Mouse (Mus musculus) lung, postnatal 36 days (tissue): ENCODE measurements around the gene Gucy2c.

Experiments
- DNase-seq: peaks from one replicate; pipeline ENCODE4 v3.0.0; 2022; ENCODE audit warnings: mixed read lengths

Gene Gucy2c

DNA sequence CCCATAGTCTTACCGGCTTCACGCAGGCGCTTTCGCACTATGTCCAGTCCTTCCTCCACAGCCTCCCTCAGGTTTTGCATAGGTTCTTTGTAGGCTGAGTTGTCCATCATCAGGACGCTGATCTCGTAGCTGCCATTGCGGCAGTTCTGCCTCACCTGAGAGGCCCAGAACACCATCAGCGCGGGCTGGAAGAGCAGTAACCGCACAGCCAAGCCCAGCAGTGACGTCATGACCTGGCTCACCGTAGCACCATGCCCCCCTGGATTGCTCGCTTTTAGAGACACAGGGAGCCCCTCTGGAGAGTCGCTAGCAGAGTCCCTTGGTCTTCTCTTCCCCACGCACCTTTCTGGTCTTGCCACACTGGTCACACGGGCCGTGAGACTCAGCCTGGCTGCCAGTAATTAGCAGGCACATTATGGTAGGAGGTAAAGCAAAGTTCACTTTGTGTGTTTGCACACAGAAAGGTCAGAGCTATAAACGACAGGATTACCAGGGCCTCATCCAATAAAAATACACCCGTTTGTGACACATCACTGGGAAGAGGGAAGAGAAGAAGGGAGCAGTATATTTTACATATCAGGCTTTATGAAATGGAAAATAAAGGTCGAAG lies at the start of gene Gucy2c:
Gucy2c (minus strand) TSS at position 389 of the 610 bp plus-strand sequence.
- DNase-seq, result no peak

DNA sequence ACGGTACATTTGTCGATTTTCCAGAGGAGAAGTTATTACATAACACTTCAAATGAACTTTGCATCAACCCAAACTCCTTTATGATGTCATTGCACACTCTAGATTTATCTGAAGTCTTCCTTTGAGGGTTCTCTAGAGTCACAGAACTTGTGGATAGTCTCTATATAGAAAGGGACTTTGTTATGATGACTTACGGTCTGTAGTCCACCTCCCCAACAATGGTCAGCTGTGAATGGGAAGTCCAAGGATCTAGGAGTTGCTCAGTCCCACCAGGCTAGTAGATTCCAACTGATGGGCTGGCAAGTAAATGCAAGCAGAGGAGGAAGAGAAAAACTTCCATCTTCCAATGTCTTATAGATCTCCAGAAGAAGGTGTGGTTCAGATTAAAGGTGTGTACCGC lies 47.1 kb upstream of the Gucy2c start:
- DNase-seq, result no peak

DNA sequence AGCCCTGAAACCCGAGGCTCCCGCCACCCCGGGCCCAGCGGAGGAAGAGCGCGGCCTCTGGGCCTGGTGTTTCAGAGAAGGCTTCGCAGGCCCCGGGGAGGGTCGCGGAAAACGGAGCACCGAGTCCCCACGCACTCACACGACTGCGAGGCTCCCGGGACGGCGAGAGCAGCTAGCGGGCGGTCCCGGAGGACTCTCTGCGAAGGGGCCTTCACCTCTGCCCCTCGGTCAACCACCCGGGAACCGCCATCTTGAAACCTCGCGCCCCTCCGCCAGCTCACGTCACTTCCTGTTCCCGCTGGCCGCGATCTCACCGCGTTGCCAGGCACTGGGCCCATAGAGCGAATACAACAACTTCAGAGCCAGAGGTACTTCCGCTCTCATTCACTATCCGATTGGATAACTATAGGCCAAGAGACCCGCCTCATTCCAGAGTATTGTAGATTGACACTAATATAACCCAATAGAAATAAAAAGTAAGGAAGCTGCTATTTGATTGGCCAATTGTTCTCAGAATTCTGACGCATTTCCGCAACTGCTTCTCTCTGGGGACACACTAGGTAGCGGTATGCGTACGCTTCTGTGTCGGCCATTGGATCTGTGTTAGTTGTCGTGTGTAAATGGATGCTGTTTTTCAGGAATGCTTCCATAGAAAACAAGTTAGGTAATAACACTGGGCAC lies 46.5 kb upstream of the Gucy2c start, which contains the start of gene Wbp11:
Wbp11 (minus strand) TSS at position 353 of the 681 bp plus-strand sequence.
- DNase-seq, result peak; percentile 98

DNA sequence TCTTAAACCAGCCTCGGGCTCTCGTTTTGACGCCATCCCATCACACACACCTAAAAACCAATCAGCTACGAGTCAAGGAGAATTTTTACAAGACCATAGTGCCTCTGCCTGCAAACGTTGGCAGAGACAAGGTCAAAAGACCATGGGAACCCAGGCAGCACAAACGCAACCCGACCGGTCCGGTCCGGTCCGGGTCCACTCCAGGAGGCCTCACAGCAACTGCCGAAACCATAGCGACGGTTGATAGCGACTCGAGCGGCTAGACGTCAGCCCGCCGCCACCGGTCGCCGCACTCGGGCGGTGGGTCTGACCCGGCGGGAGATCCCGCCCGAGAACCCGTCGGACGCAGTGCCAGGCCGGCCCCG lies 45.9 kb upstream of the Gucy2c start, which contains the start of gene BC049715:
BC049715 (plus strand) TSS at position 111 of the 365 bp plus-strand sequence.
- peak; percentile 31 for DNase-seq

DNA sequence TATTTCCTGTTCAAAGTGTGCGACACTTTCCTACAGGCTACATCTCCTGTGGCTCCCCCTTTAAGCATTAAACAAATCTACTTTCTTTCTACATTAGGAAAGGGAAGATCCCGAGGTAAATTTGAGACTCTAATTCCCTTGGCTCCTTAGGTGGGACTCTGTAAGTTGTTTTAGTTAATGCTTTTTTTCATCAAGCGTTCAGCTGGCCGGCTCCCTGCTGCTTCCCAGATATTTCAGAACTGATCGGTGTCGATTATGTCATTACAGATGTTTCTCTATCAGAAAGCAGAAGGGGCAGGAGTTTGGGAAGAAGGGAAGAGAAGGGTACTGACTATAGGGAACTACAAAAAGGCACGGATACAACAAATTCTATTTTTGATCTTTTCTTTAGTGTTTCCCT lies 45.6 kb upstream of the Gucy2c start:
- no peak for DNase-seq

DNA sequence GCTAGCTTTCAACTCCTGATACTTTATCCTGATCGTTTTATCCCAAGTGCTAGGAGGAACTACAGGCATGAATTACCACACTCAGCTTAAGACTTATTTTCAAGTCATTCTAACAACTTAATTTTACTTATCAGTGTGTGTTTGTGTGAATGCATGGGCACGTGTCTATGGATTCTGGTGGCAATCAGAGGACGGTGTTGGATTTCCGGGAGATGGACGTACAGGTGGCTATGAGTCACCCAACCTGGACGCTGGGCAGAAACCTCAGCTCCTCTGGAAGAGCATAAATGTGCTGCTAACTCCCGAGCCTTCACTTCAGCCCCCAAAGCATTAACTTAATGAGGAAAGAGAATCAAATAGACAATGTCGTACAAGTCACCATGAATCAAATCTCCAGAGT lies 43.4 kb upstream of the Gucy2c start:
- DNase-seq, result no peak

DNA sequence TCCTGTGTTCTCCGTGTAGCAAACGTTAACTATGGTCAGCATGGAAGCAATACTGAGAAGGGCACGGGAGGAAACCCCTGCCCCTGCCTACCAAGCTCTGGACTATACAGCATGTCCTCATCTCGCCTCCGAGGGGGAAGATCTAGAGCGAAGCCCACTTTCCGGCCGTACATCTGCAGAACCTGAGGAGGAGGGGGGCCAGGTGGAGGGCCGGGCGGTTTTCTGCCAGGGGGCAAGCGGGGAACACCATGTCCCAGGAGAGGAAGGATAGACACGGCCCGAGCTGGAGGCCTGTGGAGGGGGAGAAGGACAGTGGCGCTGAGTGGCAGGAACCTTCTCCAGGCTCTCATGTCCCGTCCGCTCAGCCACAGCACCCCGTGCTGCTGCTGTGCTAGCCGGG lies 39.5 kb upstream of the Gucy2c start:
- no peak for DNase-seq

DNA sequence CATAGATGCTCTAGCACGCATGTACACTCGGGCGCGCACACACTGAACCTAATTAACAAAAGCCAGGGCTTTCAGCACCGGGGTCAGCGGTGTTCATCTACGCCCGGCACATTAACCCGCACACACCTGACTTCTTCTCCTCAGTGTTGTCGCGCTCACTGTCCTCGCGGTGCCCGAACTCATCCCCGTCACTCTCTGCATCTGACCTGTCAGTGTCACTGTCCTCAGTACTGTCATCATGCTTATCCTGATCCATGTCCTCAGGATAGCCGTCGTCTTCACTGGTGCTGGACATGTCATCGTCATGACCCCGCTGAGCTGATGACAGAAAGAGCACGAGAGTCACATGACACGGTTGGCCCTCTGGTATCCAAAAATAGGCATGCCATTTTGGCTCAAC lies 38.8 kb upstream of the Gucy2c start:
- DNase-seq, result no peak

DNA sequence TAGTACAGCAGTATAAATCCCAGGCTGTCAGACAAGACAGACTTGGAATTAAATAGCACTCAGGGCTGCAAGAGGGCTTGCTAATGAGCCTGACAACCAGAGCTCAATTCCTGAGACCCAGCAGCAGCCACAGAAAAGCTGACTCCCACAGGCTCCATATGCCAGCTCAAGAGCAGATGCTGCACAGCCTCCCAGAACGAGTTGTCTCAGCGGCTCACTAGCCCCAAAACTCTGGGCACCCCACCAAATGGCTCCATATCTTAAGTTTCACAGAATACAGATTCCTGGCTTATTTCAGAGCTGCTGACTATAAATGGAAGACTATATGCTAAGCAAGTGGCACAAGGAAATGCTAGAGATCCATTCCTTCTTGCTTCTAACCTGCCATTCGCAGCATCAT lies 36.0 kb upstream of the Gucy2c start:
- no peak for DNase-seq

DNA sequence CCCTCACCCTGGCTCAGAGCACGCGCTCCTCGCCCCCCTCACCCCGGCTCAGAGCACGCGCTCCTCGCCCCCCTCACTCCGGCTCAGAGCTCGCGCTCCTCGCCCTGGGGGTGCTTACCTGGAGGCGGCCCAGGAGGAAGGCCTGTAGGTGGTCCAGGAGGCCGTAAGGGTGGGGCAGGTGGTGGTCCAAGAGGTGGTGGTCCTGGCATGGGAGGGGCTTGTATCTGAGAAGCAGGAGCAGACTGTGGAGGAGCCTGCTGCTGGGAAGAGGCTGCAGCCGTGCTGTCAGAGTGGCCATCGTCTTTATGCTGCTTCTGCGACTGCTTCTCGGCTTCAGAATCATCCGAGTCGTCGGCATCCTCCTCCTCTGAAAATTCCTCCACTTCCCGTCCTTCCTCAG lies 35.3 kb upstream of the Gucy2c start:
- no peak for DNase-seq

DNA sequence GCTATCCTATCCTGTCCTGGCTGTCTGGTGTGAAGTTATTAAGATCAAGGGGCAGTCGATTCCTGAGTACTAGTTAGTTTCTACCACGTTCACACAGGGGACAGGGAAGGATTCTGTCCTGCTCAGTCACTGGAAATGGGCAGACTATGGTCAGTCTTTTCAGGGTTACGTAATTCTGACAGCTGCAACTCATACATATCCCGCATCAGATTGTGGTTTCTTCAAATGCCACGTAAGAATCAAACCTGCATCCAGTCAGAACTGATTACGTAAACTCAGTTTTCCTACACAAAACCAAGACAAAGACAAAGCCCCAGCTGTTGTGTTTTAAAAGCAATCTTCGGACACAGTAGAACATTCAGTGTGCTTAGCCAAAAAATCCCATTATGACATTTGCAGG lies 33.8 kb upstream of the Gucy2c start:
- DNase-seq, result no peak

DNA sequence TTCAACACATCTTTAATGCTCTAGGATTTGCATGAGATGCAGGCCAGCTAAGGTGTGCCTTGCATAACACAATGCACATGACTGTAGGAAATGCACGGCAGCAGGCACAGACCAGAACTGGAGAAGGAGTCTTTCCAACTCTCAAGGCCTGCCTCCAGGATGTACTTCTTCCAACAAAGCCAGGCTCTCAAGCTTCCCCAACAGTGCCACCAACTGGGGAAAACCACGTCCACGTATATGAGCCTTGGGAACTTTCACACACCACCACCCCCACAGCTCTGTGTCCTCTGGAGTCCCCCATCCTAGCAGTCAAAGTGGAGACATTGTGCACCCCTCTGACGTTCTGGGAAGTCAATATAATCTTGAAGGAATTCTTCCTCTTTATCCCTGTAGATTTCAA lies 31.6 kb upstream of the Gucy2c start:
- peak; percentile 58 for DNase-seq

DNA sequence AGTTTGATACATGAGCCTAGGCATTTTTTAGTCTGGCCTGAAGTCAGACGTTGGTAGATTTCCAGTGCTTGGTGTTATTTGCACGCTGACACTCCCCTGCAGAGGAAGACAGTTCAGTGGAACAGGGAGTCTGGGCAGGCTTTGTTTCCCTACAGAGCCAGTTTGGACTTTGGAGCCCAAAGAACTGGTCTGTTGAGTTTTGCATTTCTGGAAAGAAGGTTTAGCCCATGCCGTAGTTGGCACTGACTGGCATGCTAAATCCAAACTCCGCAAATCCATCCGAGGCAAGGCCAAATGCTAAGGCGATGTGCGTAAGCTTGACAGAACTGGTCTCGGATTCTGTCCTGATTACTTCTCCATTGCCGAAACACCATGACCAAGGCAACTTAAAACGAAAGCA lies 29.6 kb upstream of the Gucy2c start:
- DNase-seq, result no peak

DNA sequence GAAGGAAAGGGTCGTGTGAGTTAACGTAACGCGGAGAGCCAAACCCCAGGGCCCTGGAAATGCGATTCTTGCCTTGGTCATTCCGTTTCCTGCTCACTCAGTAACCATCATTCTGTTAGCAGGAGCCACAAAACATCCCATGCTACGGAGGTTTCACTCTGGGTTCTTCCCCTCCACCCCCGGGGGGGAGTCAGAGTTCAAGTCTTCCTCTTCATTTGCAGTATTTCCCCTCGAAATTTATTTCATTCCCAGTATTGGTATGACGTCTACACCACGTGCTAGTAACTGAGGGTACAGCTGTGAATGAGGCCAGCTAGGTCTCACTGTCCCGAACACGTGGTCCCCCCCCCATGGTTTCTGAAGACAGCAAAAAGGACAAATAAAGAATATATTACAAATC lies 28.1 kb upstream of the Gucy2c start:
- no peak for DNase-seq

DNA sequence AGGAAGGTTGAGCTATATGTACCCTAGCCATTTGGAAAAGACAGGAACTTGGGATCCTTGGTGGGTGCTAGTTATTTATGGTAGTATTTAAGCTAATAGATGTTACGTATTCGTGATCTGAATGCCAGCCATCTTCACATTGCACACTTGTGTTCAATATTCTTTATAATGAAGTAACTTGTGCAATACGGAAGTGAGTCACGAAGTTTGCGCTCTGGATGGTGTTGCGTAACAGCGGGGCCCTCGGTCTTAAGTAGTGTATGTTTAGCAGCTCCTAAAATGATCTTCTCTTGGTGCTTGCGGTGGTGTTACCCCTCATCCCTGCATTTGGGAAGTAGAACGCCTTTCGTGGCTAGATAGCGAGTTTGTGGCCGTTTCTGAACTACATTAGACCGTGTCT lies 27.5 kb upstream of the Gucy2c start:
- peak; percentile 93 for DNase-seq

DNA sequence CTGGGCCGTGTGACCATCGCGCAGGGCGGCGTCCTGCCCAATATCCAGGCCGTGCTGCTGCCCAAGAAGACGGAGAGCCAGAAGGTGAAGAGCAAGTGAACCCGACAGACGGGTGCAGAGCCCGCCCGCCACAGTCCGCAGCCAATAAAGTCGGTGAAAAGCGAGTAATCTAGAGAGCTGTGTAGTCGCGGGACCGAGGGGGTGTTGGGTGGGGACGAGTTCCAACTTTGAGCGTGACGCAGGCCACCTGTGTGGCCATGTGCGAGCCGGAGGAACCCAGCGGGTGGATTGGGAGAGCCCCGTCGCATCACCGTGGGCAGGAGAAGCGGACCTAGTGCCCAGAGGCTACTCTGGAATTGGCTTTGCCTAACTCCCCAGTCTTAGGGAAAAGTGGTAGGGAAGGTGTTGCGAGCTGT lies 27.1 kb upstream of the Gucy2c start:
- peak; percentile 40 for DNase-seq

DNA sequence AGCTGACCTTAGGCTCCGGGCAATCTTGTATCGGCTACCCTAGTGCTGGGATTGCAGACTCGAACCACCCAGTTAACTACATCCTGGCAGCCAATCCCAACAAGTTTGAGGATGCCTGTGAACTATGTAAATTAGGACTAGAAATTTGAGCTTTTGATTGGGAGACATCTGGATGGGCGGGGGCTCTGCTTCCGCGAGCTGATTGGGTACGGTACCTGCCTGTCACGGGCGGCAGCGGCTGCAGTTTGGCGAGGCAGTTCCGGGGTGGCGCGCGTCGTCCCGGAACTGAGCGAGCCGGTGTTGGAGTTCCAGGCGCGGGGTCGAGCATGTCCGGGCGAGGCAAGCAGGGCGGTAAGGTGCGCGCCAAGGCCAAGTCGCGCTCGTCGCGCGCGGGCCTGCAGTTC lies 26.5 kb upstream of the Gucy2c start, which contains the start of gene H2afj:
H2afj (plus strand) TSS at position 231 of the 404 bp plus-strand sequence.
- peak; percentile 99 for DNase-seq

DNA sequence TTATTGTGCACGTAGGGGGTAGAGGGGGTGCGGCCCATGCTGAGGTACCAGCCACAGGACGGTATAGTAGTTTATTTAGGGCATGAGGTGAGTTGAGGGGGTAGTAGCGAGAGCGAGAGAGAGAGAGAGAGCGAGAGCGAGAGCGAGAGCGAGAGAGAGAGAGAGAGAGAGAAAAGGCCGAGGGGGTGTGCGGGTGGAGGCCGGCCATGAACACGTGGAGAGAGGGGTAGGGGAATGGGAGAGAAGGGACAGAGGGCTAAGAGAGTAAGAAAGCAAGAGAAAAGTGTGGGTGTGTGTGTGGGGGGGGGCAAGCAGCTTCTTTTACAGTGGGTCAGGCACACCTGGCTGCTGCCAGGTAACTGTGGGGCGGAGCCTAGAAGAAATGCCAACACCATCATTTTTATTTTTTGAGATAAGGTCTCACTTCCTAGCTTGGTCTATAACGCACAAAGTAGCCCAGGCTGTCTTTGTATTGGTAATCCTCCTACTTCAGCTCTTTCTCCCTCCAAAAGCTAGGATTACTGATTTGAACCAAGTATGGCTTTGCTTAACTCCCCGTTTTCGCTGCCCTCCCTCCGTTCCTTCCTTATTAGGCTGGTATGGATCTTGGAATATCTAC lies 25.9 kb upstream of the Gucy2c start:
- no peak for DNase-seq

DNA sequence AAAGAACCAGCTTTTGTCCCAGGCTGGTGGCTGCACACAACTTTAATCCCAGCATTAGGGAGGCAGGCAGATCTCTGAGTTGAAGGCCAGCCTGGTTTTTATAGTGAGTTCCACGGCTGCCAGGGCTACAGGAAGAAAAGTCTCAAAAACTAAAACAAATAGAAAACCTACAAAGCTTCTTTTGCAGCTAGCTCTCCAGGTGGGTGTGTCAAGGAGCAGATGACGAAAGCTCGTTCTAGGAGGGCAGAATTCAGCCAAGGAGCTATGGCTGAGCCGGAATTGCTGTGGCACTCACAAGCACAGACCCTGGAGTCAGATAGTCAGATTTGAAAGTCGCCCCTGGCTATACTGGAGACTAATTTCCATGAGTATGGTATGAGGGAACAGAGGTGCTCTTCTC lies 25.3 kb upstream of the Gucy2c start:
- peak; percentile 78 for DNase-seq

DNA sequence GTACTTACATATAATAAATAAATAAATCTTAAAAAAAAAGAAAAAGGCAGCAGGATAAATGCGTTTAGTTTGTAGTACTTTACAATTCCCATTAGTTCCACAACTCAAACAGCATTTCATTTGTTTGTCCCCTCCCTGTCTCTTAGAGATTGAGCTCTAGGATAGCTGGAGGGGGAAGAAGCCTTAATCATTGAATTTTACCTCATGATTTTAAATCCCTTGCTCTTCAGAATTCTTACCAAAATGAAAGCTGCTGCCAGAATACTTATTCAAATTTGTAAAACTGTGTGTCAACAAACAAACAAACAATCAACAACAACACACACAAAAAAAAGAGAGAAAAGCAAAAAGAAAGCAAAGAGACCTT lies 23.8 kb upstream of the Gucy2c start:
- no peak for DNase-seq

DNA sequence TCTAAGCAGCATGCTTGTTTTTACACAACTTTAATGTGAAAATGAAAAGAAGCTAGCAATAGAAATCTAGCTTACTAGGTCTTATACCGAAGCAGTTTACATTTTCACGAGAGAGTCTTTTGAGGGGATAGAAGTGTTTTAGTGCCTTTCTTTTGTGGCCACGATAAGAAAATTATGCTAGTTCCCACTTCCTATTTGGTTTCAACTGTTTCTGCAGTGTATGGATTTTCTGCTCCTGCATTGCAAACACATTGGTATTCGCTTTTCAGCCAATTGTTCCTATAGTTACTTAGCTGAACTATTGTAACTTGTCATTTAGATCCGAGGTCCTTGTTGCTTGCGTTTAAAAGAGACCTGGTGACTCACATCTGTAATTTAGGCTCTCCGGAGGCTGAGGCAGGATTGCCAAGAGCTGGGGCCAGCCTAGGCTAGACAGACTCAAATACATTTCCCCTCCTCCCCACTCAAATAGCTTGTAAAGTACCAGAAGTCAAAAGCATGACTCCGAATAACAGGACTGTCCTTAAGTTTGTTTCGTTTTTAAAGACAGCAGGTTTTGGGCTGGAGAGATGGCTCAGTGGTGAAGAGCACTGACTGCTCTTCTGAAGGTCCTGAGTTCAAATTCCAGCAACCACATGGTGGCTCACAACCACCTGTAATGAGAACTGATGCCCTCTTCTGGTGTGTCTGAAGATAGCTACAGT lies 23.3 kb upstream of the Gucy2c start:
- no peak for DNase-seq

DNA sequence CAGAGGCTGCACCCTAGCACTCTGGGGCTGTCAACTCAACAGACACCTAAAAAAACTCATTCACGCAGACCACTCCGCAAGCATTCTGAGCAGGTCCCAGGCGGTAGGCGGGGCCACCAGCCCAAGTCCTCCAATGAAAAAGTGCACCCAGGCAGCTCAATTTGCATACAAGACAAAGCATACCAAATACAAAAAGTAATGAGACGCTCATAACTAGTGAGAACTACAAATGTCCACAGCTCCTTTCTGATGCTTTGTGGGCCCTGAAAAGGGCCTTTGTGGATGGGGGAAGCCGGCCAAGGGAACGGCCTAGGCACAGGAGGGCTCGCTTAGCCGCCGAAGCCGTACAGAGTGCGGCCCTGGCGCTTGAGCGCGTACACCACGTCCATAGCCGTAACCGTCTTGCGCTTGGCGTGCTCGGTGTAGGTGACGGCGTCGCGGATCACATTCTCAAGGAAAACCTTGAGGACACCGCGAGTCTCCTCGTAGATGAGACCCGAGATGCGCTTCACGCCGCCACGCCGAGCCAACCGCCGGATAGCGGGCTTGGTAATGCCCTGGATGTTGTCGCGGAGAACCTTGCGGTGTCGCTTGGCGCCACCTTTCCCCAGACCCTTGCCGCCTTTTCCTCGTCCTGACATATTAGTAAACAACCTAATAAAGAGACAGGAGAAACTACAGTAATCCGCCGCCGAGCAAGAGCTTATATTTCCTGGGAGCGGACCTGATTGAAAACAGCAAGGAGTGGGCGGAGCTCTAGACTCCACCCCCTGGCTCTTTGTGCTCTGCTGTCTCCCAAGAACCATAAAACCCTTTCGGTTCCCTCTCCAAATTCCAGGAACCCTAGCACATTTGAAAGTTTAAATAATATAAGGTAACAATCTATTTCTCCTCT lies 22.4 kb upstream of the Gucy2c start, which contains the start of gene Hist4h4:
Hist4h4 (minus strand) TSS at position 677 of the 895 bp plus-strand sequence.
- DNase-seq, result peak; percentile 98
